Mouse (Mus musculus): Measurements from ENCODE around the gene Slc7a1.

DNA sequence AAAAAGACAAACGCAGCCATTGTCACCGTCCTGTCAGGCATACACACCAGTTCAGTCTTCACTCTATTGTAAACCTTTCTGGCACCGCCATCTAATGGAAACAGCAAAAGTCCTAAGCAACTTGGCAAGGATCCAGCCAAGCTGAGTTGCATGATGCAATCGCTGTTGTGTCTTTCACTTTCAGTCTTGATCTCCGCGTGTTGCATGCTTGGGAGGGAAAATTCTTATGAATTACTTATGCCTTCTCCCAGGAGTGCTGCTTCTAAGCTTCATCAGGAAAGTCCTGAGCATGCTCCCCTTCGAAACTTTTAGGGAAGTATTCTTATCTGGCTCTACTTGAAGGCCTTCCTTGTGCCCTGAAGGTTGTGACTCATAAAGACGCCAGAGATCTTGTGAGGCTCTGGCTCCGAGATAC is 19.4 kb upstream of the Slc7a1 start:
- TF ChIP-seq CTCF (IDR thresholded peaks at IDR 0.05; ENCODE audit: extremely low read depth, insufficient read depth, low read length) (no peak), POLR2A (IDR thresholded peaks at IDR 0.05; ENCODE audit: extremely low read depth, insufficient read depth, low read length) (no peak)
